Mouse (Mus musculus) spleen, adult 12 weeks (tissue): ENCODE results near the gene Sun1.

Experiments
- DNase-seq: peaks from one replicate; pipeline ENCODE4 v3.0.0; 2022; ENCODE audit warnings: low spot score

Sun1 gene

DNA sequence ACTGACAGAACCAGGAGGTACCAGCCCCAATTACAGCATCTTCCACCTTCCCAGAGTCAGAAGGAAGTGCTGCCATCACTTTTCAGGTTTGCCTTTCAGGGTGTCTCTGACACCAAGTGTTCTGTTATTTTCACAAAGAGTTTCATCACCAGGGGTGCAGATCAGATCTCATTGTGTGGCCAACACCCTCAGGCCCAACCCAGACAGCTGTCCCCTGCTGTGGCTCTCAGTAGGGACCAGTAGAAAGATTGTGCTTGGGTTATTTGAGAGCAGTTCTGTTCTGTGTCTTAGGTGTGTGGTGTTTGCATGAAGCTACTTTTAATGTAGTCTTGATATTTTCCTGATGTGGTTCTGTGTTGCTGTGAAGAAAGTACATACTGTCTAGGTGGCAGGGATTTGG is 7.7 kb downstream of the Sun1 start:
- no peak for DNase-seq

DNA sequence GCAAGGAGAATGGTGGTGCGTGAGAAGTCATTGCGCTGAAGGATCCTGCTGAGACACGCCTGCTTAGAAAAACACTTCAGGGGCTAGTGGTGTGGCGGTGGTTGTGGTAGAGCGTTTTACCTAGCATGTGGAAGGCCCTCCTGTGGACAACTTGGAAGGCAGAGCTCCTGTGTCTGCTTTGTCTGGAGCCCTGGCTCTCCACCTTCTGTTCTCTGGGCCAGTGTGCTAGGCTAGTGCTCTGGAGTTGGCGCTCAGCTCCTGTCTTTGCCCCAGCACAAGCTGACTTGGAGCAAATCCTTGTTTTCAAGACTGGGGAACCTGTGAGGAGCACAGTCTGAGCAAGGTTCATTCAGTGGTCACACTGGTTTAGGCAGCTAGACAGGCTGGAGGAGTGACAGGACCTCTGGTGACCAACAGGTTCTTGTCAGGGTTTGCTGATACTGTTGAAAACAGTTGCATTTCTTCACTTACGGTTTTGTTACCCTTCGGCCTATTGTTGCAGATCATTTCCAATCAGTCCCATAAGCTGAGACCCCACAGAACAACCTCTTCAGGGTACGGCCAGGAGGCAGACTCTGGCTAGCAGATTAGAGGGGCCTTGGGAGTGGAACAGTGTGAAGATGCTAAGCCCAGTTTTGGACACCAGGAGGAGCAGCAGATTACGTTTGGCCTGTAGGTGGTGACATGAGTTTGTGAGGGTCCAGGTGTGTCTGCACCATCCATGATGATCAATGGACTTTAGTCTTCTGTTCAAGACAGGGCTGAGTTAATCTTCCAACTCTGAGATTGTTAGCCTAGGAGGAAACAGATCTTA is 8.6 kb downstream of the Sun1 start:
- DNase-seq, result no peak

DNA sequence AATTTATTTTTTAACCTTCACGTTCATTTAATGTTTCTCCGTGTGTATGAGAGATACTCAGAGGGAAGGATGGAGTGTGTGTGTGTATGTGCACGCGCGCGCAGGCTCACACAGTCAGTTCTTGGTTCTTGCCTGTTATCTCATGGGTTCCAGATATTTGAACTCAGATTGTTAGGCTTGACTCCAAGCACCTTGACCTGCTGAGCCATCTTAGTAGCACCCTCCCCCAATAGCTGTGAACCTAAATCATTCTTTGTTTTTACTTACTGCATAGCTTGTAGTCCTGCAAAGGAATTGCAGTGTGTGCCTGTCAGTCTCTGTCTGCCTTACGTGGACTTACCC is 9.2 kb downstream of the Sun1 start:
- no peak for DNase-seq

DNA sequence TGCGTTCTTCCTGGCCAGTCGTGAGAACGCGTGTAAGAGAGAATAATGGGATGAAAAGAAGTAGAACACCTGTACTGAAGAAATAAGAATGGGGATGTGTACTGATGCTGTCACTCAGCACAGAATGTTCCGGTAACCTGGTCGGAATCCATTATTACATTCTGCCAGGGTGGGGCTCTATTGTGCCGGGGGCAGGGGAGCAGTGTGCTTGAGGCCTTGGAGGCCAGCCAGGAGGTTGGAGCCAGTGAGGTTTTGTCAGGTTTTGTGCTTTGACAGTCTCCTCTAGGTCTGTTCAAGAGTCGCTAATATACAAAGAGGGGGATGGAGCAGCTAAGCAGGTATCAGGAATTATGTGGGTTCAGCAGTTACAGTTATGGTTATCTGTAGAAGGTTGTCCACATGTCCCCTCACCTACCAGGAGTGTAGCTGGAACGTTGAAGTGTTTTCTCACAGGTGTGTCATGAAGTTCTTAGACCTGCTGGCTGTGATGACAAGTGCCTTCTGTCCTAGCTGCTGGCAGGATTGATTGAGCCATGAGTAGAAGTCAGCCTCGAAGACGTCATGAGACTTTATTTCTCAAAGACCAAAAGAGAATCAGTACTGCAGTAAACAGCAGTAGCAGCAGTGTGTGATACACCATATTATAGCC is 11.4 kb downstream of the Sun1 start:
- no peak for DNase-seq

DNA sequence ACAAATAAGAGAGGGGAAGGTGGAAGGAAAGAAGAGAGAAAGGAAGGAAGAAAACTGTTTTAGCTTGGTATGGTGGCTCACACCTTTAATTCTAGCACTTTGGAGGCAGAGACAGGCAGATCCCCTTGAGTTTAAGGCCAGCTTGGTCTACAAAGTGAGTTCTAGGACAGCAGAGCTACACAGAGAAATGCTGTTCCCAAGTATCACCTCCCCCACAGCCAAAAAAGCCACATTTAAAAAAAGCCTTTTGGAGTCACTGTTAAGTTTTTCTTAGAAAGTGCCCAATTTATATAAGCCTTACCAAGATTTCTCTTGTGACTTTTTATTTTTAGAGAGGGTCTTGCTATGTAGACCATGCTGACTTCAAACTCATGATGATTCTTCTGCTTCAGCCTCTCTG is 13.9 kb downstream of the Sun1 start:
- no peak for DNase-seq

DNA sequence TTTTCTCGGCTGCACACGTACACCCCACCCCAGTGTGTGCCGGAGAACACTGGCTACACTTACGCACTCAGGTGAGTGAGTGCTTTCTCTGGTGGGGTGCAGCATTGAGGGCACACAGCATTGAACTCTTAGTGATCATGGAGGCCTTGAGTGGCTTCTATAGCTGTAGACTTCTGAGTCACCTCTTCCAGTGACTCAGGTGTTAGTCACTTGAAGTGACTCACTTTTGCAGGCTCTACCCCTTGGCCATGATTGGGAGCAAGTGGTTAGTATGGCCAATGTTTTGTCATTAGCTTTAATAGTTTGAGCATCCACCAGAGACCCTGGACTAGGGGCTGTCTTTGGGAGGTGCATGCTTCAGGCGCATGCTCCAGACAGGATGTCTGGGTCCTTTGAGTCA is 14.7 kb downstream of the Sun1 start:
- no peak for DNase-seq

DNA sequence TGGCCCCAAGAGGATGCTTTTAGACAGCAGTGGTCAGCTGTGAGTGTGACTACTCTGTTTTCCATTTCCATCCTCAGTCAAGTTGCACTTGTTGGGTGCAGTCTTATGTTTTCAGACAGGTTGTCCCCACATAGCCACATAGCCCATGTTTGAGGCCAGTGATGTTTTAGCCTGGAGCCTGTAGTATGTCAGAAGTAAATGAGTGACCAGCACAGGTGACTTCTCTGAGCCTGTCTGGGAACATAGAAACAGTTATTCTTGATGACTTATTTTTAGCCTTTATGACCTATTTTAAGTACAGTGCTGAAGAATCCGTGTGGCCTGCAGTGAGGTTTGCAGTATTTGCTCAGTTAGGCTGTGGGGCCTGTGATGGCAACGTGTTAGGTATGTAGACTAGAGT is 15.7 kb downstream of the Sun1 start:
- no peak for DNase-seq

DNA sequence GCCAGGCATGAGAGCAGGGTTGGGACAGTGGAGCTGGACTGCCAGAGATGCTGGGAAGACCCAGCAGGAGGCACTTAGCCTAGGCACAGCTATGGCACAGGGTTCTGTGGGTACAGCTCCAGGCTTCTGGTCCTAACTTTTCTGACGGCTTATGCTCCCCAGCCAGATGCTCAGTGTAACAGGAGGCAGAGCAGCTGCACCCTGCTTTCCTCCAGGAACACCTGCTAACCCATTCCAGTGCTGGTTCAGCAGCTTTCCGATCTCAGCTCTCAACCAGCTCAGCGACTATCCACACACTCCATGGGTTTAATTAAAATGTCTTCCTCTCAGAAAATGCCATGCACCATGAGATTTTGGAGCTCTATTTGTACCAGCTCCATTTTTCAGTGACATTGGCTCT is 16.3 kb downstream of the Sun1 start:
- DNase-seq, result no peak

DNA sequence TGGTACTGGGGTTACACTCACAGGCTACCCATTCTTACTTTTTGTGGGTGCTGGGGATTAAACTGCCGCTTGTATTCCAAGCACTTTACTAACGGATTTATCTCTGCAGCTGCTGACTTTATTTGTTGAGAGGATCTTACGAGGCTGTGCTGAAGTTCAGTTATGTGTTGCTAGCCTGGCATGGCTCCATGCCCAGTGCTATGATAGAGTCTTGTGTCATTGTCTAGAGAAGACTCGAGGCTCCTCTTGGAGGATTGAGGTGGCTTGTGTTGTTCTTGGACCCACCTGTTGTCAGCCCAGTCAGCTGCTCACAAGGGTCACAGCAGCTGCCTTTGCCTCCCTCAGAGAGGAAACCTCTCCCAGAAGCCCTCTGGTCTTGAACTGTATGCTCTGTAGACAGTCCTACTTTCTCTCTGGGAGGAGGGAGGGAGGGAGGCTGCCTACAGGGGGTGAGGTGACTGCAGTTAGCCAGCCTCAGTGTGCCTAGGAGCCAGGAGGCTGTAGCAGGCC is 19.6 kb downstream of the Sun1 start:
- no peak for DNase-seq

DNA sequence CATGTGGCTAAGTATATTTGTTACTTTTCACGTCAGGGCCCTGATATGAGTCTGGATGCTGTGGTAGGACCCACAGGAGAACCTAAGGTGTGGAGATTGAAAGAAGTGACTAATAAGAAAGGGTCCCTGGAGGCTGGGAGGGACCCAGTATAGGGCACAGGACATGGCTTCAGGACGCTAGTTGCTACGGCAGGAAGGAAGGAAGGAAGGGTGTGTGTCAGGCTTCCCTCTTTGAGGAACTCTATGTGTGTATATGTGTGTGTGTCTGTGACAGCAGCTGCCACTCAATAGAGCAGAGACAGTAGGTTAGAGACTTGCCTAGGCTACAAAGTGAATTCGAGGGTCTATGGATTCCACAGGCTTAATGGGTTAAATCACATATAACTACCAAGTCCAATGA is 20.2 kb downstream of the Sun1 start:
- no peak for DNase-seq

DNA sequence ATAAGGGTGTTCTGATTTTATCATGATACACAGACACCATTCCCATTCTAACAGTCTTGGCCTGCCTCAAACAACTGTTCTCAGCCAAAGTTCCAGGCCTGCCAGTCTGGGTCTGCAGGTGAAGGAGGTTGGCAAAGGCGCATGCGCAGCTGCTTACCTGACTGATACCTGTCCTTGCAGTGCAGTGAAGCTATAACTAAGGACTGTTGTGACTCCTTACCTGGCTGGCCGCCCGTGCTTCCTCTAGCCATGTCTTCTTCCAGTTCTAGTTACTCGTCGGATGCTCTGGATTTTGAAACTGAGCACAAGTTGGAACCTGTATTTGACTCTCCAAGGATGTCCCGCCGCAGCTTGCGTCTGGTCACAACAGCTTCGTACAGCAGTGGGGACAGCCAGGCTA is 22.9 kb downstream of the Sun1 start:
- DNase-seq, result no peak

DNA sequence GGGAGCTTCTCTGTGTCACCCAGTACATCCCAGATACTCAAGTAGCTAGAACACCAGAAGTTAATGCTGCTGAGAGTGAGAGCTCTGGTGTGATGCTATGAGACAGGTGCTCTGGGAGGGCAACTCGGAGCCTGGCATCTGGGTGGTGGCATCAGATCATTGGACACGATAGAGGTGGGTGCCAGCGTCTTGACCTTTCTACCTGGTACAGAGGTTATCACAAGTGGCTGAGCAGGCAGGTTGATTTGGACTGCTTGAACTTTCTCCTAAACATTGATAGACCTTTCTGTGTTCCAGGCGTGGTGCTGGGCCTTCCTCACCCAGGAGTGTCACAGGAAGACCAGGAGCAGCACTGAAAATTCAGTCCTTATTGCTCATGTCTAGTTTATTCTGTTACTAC is 26.8 kb downstream of the Sun1 start:
- no peak for DNase-seq

DNA sequence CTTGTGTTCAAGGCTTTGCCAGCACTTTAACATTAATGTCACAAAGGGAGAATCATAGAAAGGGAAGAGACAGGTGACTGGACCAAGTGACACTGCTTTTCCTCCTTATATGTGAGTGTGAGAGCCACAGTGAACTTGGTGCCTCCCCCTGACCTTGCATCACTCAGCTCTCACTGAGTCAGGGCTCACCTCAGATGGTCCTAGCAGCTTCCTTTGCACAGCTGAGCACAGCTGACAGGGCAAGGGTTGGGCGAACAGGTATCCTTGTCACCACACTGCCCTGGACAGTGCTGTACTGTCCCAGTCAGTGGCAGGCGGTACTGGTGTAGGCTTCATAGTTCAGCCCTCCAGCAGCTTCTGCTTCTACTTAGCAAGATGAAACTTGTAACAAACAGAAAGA is 27.2 kb downstream of the Sun1 start:
- DNase-seq, result no peak

DNA sequence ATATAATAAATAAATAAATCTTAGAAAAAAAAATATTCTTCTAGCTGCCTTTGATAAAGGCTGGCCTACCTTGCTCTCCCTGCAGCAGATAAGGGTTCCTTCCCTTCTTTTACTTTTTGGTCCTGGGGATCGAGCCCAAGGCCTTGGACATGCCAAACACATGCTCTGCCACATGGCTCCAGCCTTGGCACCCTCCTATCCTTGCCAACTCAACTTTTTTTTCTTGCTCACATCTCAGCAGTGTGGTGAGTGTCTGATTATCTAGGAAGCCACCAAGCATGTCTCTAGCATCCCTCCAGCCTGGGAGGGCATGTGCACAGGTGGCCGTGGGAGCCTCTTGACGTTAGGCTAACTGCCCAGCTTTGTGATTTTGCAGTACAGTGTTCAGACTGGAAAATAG is 27.9 kb downstream of the Sun1 start:
- DNase-seq, result no peak

DNA sequence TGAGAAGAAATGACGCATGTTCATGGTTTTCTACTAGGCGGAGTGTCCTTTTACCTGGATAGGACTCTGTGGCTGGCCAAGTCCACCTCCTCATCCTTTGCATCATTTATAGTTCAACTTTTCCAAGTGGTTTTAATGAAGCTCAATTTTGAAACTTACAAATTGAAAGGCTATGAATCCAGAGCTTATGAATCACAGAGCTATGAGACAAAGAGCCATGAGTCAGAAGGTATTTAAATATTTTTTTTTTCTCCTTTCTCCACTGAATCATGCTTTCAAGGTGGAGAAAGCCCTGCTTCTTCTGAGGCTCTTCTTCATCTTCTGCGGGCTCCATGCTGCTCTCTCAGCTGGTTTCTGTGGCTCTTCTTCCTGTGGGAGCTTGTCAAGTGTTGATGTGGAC is 29.3 kb downstream of the Sun1 start:
- DNase-seq, result no peak

DNA sequence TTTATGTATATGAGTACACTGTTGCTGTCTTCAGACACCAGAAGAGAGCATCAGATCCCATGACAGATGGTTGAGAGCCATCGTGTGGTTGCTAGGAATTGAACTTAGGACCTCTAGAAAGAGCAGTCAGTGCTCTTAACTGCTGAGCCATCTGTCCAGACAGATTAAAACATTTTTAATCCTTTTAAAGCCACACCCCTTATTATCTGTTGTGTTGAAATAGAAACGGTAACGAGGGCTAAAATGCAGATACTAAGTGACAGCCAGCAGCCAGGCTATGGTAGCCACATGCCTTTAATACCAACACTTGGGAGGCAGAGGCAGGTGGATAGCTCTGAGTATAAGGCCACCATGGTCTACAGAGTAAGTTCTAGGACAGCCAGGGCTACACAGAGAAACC is 31.6 kb downstream of the Sun1 start:
- no peak for DNase-seq

DNA sequence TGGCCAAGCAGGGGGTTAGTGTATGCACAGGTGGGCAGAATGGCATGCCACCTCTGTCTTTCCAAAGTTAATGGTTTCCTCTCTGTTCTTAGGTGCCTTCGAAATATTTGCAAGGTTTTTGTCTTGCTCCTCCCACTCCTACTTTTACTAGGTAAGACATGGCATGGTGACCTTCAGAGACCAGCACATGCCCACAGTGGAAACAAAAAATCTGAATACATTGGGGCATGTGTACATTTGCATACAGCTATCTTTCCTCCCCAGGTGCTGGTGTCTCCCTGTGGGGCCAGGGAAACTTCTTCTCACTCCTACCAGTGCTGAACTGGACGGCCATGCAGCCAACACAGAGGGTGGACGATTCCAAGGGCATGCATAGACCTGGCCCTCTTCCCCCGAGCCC is 34.0 kb downstream of the Sun1 start:
- DNase-seq, result no peak

DNA sequence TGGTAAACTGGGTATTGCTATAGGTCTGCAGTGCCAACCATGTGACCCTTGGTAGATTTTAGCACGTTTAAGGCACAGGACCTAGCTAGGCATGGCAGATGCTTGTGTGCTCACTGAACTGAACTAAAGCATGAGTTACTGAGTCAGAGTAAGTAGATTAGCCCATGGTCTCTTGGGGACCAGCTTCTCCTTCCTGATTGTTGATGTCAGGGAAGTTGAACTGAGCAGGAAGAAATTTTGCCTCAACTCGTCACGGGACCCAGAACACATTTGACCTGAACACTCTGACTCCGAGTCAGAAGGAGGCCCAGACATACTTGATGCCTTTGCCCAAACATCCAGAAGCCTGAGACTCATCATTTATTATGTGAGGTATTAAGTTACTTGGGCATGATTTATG is 37.0 kb downstream of the Sun1 start:
- DNase-seq, result no peak

DNA sequence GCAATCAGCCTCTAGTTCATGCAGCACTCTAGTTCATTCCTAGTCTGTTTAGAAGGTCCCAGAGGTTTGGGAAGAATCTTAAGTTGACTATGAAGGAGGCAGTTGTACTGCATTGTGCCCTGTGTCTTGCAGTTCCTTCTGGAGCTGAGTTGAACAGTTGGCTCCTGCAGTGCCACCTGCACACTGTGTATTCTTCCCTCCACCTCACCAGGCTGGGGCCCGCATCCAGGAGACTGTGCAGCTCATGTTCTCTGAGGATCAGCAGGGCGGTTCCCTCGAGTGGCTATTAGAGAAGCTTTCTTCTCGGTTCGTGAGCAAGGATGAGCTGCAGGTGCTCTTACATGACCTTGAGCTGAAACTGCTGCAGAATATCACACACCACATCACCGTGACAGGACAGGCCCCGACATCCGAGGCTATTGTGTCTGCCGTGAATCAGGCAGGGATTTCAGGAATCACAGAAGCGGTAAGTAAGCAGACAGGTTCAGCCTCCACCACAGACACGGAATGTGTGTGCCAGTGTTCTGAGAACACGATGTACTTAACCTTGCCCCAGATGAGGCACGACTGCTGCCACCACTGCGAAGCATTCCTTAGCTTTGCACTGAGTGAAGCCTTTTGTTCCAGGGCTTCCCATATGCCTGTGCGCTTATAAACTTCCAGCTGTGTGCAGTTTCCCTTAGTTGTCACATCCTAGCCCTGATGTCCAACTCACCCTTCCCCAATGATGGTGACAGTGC is 40.8 kb downstream of the Sun1 start:
- no peak for DNase-seq

DNA sequence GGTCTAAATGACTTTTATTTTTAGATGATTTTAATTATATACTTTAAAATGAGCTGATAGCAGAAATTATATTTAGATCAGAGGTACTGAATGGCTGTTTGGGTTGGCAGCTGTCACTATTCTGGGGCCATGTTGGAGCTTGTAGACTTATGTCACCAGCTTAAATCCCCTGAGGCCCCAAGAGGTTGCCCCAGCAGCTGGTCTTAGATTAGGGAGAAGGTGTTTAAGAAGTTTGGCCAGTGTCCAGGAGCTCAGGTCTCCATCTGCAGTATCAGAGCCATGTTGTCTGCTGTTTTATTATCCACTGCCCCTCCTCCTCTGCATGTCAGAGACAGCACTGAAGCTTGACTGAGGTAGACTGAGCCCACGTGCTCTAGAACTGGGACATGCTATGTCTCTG is 42.9 kb downstream of the Sun1 start:
- no peak for DNase-seq

DNA sequence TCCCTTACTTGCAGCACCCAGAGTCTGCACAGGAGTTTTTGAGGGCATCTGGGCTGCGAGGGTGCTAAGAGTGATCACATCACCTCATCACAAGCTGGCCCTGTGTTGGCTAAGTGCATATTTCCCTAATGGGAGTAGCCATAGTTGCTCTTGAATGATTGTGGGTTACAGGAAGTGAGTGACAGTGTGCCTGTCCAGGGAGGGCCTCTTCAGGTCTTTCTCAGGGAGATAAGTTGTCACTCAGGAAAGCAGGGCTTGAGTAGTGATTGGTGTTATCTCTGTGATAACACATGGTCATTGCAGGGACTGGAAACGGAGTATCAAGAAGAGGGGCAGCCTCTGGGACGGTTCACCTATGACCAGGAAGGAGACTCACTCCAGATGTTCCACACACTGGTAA is 47.3 kb downstream of the Sun1 start:
- no peak for DNase-seq

DNA sequence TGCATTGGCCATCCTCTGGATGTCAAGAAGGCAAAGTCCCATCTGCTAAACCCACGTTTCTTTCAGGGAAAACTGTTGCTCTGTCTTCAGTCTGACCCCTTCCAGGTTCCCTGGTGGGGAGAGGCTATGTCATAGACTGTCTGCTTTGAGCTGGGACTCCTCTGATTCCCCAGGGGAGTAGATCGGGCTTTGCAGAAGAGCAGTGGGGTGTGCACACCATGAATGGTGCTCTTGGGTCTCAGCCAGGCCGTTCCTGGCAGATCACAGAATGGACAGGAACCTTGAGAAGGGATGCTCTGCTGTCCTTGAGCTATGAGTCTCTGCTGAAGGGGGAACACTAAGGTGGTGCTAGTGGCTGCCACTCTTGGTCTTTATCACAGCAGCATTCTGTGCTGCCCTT is 48.4 kb downstream of the Sun1 start:
- no peak for DNase-seq

DNA sequence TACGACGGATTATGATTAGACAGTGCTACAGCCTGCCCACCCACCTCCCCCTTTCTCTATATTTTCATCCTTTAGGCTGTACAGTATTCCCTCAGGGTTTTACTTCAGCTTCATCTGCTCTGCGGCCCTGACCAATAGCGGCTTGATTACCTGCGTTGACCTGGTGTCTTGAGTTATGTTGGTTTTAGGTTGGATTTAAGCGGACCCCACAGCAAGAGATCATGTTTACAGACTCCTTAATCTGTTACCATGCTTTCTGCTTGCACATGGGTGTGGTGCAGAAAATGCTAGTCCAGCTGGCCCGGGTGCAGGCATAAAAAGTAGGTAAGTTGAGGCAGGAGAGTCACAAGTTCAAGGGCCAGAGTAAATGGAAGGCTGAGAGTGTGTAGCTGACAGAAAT is 50.8 kb downstream of the Sun1 start:
- no peak for DNase-seq
